Mouse (Mus musculus) lung, postnatal 0 days (tissue): ENCODE measurements around the gene Acat3.

Source experiments
- CTCF ChIP-seq: IDR thresholded peaks from 2 replicates; pipeline ENCODE4 v1.5.1; 2016; ENCODE audit warnings: antibody characterized with exemption, mild to moderate bottlenecking
- EP300 ChIP-seq: IDR thresholded peaks from 2 replicates; pipeline ENCODE4 v1.6.1; 2016; ENCODE audit warnings: antibody characterized with exemption, mild to moderate bottlenecking, control low read depth

- no peak for TF ChIP-seq CTCF
- TF ChIP-seq EP300 = no peak
Observed at GRCm38 (mm10) chr17:12875734-12876133, 64.7 kb downstream of the Acat3 start, which contains the start of gene Mrgprh.
